Mouse (Mus musculus) c-Kit-positive CD71-negative TER-119-negative erythroid progenitor cells, embryonic 14.5 days (primary cell): Measurements from ENCODE around the gene Camta2.
A peak's percentile ranks its signal among the peaks of the same experiment; 100 is the strongest.

ENCODE experiments used
- DNase-seq: peaks from one replicate; pipeline ENCODE4 v3.0.0-alpha.2; 2013; ENCODE audit warnings: low read depth

Camta2 gene

GRCm38 (mm10) chr11:70689578-70689977, 1.7 kb upstream of the Camta2 start:
- no peak for DNase-seq

- DNase-seq: no peak
Measured at GRCm38 (mm10) chr11:70688372-70688771, 467 bp upstream of the Camta2 start.

DNA sequence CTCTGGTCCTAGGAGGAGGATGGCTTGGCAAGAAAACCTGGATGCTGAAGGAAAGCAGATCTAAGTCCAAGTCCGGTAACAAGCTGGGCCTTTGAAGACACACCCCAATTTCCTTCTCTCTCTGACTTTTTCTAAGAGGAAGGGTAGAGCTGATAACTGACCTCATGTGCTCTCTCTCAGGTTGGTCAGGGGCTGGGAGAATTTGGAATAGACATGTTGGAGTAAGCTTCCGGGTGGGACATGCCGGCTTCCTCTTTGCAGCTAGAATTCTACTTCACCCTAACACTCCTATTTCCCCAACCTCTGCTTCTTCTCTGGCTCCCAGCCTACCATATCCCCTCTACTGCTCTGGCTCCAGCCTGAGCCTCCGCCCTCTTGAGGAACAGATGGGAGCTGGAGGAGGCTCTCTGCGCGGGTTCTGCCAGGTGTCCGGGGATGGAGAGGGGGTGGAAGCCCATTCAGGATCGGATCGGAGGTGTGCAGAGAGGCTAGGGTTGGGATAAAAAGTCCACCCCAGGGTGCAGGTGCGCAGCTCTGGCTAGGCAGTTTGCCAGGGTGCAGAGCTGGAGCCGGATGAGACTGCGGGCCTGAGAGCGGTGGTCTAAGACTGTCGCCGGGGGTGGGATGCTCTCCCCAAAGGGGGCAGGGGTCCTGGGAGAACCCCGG, 871 bp downstream of the Camta2 start:
- DNase-seq: no peak

- DNase-seq: no peak
Measured at GRCm38 (mm10) chr11:70683640-70684039, 4.3 kb downstream of the Camta2 start.

DNA sequence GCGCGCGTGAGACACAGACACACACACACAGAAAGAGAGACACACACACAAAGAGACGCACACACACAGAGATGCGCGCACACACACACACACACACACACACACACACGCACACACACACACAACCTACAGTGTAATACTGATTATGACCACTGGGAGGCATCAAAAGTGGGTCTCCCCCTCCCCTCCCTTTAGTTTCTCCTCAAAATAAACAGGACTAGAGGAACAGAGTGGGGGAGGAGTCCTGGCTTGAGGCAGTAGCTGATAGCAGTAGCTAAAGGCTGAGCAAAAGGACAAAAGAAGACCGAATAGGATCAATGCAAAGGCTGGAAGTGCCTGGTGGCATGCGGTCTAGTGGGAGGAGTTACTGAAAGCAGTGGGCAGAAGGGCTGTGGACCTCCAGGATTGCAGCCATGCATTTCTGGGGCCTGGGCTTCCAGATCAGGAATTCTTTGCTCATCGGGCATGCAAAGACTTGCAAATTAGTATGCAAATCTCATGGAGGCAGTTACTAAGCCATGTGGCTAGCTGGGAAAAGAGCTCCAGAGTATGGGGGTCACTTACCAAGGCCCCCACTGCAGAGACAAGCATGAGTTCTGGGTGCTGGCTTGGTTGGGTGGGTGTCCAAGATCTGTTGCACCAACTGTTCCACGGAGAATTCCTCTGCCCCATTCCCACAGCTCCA, 5.9 kb downstream of the Camta2 start:
- peak; percentile 39 for DNase-seq

- no peak for DNase-seq
Measured at GRCm38 (mm10) chr11:70681170-70681569, 6.7 kb downstream of the Camta2 start.

GRCm38 (mm10) chr11:70679894-70680293, 8.0 kb downstream of the Camta2 start:
- peak; percentile 36 for DNase-seq

GRCm38 (mm10) chr11:70679361-70679760, 8.5 kb downstream of the Camta2 start:
- no peak for DNase-seq

- DNase-seq: no peak
Measured at GRCm38 (mm10) chr11:70678576-70678975, 9.3 kb downstream of the Camta2 start.

DNA sequence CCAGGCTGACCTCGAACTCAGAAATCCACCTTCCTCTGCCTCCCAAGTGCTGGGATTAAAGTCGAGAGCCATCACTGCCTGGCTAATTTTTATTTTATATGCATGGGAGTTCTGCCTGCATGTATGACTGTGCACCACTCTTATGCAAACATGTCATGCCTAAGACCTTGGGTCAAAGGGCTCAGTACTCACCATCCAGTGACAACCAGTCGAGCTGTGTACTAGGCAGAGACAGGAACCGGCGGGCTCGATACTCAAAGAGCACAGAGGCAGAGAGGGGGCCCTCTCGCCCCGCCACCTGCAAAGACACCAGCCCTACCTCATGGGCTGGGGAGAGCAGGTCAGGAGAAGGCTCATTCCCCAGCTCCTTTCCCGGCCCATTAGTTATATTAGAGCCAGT, 9.8 kb downstream of the Camta2 start:
- DNase-seq: no peak

GRCm38 (mm10) chr11:70674501-70674900, 13.4 kb downstream of the Camta2 start:
- no peak for DNase-seq

DNA sequence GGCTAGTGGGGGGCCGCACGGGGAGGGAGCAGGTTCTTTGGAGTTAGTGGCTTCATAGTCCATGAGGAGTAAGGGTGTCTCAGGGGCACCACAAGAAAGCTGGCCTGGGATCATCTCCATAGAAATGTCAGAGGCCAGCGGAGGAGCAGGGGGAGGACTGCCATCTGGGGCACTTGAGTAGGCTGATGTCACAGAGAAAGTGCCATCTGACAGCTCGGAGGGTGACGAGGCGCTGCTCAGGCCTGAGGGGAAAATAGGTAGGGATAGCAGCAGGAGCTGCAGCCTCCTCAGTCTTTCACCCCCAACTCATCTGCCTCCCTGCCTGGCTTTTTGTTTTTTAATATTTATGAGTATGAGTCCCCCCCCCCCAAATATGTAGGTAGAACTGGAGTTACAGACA, 13.9 kb downstream of the Camta2 start:
- no peak for DNase-seq

DNA sequence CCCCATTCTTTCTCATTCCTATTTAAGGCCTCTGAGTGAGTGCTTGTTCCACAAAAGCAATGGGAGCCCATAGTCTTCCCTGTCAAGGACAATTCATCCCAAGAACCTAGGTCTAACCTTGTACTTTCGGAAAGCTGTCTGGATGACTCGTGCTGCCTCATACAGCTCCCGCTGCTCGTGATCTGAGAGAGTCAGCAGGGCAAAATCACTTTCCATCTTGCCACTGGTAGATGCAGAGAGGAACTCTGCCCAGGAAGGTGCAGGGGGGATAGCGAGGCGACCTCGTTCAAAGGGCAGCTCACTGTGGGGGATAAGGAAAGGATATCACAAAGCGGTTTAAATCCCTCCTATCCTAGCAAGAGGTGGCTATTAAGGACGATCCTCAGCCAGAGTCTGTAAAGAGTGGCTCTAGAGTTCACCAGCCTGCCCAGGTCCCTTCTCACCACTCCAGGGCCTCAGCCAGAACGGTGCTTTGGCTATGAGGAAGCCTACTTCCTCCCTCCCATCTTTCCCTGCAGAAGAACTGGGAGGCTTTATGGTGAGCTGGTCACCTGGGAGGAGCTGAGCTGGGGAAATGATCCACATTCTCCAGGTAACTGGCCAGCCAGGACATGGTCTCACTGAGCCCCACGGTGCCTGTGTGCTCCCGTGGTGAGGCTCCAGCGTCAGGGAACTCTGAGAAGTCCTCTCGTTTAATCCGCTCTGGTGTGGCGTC, 16.4 kb downstream of the Camta2 start:
- no peak for DNase-seq

DNA sequence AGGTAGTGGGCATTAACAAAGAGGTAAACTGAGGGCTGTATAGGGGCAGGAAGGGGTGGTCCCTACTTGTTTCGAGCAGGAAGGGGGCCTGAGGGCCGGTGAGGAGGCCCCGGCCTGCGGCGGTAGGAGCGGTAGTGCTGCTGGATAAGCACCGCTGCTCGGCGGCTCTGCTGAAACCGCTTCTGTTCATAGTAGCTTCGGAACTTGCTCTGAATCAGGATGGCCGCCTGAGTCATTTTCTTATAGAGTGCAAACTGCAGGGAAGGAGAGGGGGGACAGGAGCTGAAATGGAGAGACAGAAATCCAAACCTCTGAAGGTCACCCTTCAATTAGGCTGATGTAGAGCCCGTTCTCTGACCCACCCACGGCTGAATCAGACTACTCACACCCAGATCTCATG, 17.4 kb downstream of the Camta2 start:
- no peak for DNase-seq

GRCm38 (mm10) chr11:70669582-70670345, 18.1 kb downstream of the Camta2 start:
- no peak for DNase-seq

DNA sequence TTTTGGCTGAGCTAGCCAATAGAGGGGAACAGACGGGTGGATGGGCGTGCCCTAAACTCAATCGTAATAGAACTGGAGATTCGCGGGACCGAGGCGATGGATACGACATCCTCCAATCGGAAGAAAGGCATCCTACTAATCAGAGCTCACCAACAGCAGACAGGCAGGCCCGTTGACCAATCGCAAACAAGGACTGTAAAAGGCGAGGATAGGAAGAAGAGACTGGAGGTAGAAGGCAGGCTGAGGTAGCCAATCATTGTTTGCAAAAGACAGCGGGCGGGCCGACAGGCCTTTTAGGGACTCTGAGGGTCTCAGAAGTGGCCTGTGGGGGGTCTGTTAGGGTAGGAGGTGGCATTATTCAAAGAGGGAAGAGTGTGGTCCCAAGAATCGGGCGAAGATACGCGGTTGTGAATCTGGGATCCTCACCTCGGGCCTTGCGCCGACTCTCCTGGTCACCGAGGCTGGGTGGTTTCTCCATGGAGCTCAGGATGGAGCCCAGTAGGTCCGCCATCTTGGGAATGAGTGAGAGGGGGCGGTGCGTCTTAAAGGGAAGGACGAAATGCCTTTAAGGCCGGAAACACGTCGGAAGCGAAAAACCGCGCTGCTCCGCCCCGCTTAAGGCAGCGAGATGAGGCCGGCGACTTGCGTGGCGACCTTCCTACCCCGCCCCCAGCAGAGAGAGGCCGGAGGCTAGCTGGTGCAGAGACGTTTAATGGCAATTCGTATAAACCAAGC, 19.0 kb downstream of the Camta2 start, which contains the start of gene Spag7:
Spag7 (minus strand) TSS at position 646 of the 735 bp plus-strand sequence.
- peak; percentile 97 for DNase-seq

DNA sequence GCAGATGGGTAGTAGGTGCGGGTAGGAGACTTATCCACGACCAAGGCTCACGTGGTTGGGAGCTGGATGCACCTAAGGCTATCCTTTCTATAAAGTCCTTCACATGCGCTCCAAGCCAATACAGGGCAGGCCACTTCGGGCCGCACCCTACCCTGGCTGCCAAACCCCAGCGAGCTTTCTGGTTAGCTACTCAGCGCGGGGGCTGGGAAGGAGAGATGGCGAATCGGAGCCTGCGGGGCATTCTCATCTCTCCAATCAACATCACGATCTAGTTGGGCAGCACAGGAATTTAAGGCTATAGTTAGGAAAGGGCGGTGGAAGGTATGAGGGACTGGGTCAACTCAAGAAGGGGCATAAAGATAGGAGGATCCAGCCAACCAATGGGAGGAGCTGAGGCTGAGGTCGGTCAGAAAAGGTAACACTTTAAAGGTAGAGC, 19.6 kb downstream of the Camta2 start:
- DNase-seq: no peak

GRCm38 (mm10) chr11:70667271-70668150, 20.4 kb downstream of the Camta2 start:
- DNase-seq: no peak

DNA sequence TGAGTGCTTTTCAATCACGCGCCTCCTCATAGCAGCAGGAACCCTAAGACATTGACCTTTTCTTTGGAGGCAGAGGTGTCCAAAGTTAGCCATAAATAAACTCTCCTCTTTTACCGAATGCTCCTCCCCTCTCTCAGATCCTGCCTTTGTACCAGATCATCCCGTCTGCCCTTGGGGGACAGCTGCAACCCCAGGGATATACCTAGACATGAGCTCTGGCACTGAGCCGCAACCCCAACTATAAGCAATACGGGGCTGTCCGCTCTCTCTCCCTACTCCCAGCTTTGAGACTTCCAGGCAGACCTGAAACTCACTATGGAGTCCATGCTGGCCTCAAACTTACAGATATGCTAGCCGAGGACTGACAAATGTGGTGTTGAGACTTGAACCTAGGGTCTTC, 21.2 kb downstream of the Camta2 start:
- no peak for DNase-seq

GRCm38 (mm10) chr11:70664741-70665140, 23.2 kb downstream of the Camta2 start:
- no peak for DNase-seq

DNA sequence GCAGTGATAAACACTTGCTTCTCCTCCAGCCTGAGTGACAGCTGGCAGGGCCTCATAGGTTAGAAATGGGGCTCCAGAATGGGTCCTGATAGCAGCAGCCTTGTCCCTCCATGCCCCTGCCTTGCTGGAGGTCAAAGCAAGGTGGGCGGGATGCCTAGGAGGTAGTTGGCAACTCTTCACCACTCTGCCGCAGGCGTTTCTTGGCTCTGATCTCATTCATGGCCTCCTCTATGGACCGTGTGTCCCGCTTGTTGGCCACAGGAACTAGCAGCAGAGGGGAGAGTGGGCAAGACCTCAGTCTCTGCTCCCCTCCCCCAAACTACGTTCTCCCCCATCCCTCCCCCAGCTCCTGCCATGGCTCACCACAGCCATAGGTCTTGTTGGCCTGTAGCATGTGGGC, 23.9 kb downstream of the Camta2 start:
- DNase-seq: no peak
